ENCODE assay signal across 8 mouse cellular contexts in the genomic region with DNA sequence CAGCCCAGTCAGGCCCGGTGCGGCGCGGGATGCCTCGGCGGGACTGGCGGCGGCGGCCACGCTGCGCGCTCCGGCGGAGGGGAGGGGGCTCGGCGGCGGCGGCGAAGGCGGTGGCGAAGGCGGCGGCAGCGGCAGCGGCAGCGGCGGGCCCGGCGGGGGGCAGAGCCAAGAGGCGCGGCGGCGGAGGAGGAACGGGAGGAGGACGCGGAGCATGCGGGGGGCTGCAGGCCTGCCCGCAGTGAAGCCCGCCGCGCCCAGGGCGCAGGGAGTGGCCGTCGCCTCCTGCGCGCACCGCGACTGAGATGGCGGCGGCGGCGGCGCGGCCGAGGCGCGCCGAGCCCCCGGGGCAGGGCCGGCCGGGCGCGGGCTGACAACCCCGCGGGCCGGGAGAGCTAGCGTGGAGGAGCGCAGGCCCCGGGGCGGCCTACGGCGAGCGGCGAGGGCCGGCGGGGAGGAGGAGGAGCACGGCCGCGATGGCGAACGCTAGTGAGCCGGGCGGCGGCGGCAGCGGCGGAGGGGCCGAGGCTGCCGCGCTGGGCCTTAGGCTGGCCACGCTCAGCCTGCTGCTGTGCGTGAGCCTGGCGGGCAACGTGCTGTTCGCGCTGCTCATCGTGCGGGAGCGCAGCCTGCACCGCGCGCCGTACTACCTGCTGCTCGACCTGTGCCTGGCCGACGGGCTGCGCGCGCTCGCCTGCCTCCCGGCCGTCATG. TPM values are rescaled to one million over a fixed set of nuclear protein-coding genes. Genes with fewer than 3 reads are reported as not detected.
DNase-seq lines count a peak whose midpoint lies in the region; ATAC-seq and TF ChIP-seq lines count a peak whose summit lies in the region.

A gene (plus strand): TSS at position 474 of the 710 bp plus-strand sequence.

- peak; percentile 77 for ATAC-seq in lung, embryonic 16.5 days (ENCODE audit: low read depth)
- peak; percentile 85 for ATAC-seq in forebrain, postnatal 0 days
- ATAC-seq in intestine, embryonic 14.5 days (replicated peaks; ENCODE audit: low FRiP score, low TSS enrichment, low read depth), result peak; percentile 76
- no peak for ATAC-seq in liver, embryonic 12.5 days
- ATAC-seq in monocyte, adult 5-6 weeks (replicated peaks; ENCODE audit: insufficient number of reproducible peaks, low FRiP score, low TSS enrichment, poor library complexity, severe bottlenecking), result no peak

- peak within 1 kb of the TSS; percentile 86 for H3K9ac ChIP-seq in lung, embryonic 16.5 days (ENCODE audit: low read length)
- peak within 1 kb of the TSS; percentile 91 for H3K9ac ChIP-seq in forebrain, postnatal 0 days
- H3K9ac ChIP-seq in intestine, embryonic 14.5 days (ENCODE audit: low read length), result peak within 1 kb of the TSS; percentile 71
- no peak within 1 kb of the TSS for H3K9ac ChIP-seq in liver, embryonic 12.5 days

- H3K4me1 ChIP-seq in lung, embryonic 16.5 days (replicated peaks; ENCODE audit: control insufficient read depth, insufficient read depth, low read length), result peaks cover 9% of the 10 kb centered on the region
- no peaks in the 10 kb centered on the region; the same call in 1 of the 2 replicates for H3K4me1 ChIP-seq in cerebellum, adult 2 months (ENCODE audit: control insufficient read depth, insufficient read depth, low read length)
- peaks cover 8% of the 10 kb centered on the region for H3K4me1 ChIP-seq in forebrain, postnatal 0 days (ENCODE audit: insufficient read depth)
- H3K4me1 ChIP-seq in intestine, embryonic 14.5 days (replicated peaks; ENCODE audit: control insufficient read depth, insufficient read depth, low read length), result peaks cover 8% of the 10 kb centered on the region; the same call in 1 of the 2 replicates
- 0 out of 2 replicates have a peak, but pooled peaks cover 3% of the 10 kb centered on the region for H3K4me1 ChIP-seq in liver, embryonic 12.5 days

- 0 out of 2 replicates have a peak within 1 kb of the TSS, but pooled peaks have one; percentile 7 for H3K27ac ChIP-seq in lung, embryonic 16.5 days (ENCODE audit: low read length)
- H3K27ac ChIP-seq in cerebellum, adult 2 months (ENCODE audit: insufficient read depth, low read length), result peak within 1 kb of the TSS; percentile 65
- H3K27ac ChIP-seq in forebrain, postnatal 0 days (ENCODE audit: low read depth, low read length), result peak within 1 kb of the TSS; percentile 96
- H3K27ac ChIP-seq in intestine, embryonic 14.5 days (ENCODE audit: low read depth), result no peak within 1 kb of the TSS
- H3K27ac ChIP-seq in liver, embryonic 12.5 days, result no peak within 1 kb of the TSS

- no peaks in the 10 kb centered on the region for H3K36me3 ChIP-seq in lung, embryonic 16.5 days (ENCODE audit: control insufficient read depth, insufficient read depth, low read length)
- no peaks in the 10 kb centered on the region for H3K36me3 ChIP-seq in forebrain, postnatal 0 days (ENCODE audit: insufficient read depth)
- H3K36me3 ChIP-seq in intestine, embryonic 14.5 days (ENCODE audit: control insufficient read depth, insufficient read depth, low read length), result no peaks in the 10 kb centered on the region
- no peaks in the 10 kb centered on the region for H3K36me3 ChIP-seq in liver, embryonic 12.5 days

- peak within 1 kb of the TSS; percentile 77 for H3K4me3 ChIP-seq in lung, embryonic 16.5 days (ENCODE audit: low read length)
- H3K4me3 ChIP-seq in cerebellum, adult 2 months (replicated peaks; ENCODE audit: insufficient read depth, low read depth, low read length), result peak within 1 kb of the TSS; percentile 60
- H3K4me3 ChIP-seq in forebrain, postnatal 0 days (ENCODE audit: low read depth, low read length), result peak within 1 kb of the TSS; percentile 73
- peak within 1 kb of the TSS; percentile 68 for H3K4me3 ChIP-seq in intestine, embryonic 14.5 days (ENCODE audit: low read depth, low read length)
- H3K4me3 ChIP-seq in liver, embryonic 12.5 days, result peak within 1 kb of the TSS; percentile 55

- peak within 1 kb of the TSS; percentile 97 for H3K4me2 ChIP-seq in lung, embryonic 16.5 days (ENCODE audit: low read depth, low read length)
- peak within 1 kb of the TSS; percentile 94 for H3K4me2 ChIP-seq in forebrain, postnatal 0 days (ENCODE audit: low read depth)
- H3K4me2 ChIP-seq in intestine, embryonic 14.5 days (ENCODE audit: low read length), result peak within 1 kb of the TSS; percentile 81
- peak within 1 kb of the TSS; percentile 70 for H3K4me2 ChIP-seq in liver, embryonic 12.5 days

- H3K9me3 ChIP-seq in lung, embryonic 16.5 days (ENCODE audit: control insufficient read depth, low read length), result no peaks in the 10 kb centered on the region
- no peaks in the 10 kb centered on the region for H3K9me3 ChIP-seq in forebrain, postnatal 0 days (ENCODE audit: low read length)
- H3K9me3 ChIP-seq in intestine, embryonic 14.5 days (ENCODE audit: control insufficient read depth, low read length), result no peaks in the 10 kb centered on the region
- no peaks in the 10 kb centered on the region for H3K9me3 ChIP-seq in liver, embryonic 12.5 days (replicated peaks)

- TF ChIP-seq POLR2A in cerebellum, adult 2 months (IDR thresholded peaks at IDR 0.05; ENCODE audit: borderline replicate concordance, insufficient read depth, low read length), result 0 out of 2 replicates have a peak, but pooled peaks have one; percentile 28

- DNase-seq in lung, postnatal 25 days (ENCODE audit: low spot score), result no peak
- peak; percentile 47 to 74 for DNase-seq in cerebellum, adult 2 months
- DNase-seq in forebrain, postnatal 0 days, result peak; percentile 67
- DNase-seq in intestine, embryonic 14.5 days (ENCODE audit: low spot score), result peak; percentile 79
- DNase-seq in ovary, postnatal 36 days (ENCODE audit: low spot score), result peak; percentile 40

- peaks cover 7% of the 10 kb centered on the region; the same call in 1 of the 2 replicates for H3K27me3 ChIP-seq in lung, embryonic 16.5 days (ENCODE audit: control insufficient read depth, insufficient read depth, low read depth, low read length)
- H3K27me3 ChIP-seq in cerebellum, adult 2 months (ENCODE audit: control insufficient read depth, insufficient read depth, low read length), result no peaks in the 10 kb centered on the region
- H3K27me3 ChIP-seq in forebrain, postnatal 0 days (ENCODE audit: insufficient read depth, low read length), result no peaks in the 10 kb centered on the region
- H3K27me3 ChIP-seq in intestine, embryonic 14.5 days (replicated peaks; ENCODE audit: control insufficient read depth, insufficient read depth, low read length), result peaks cover 52% of the 10 kb centered on the region
- peaks cover 90% of the 10 kb centered on the region for H3K27me3 ChIP-seq in liver, embryonic 12.5 days (replicated peaks)

- under 1% methylated on average over 66 of the region's 112 CpGs for WGBS in lung, embryonic 16.5 days
- 2% methylated on average over 94 of the region's 112 CpGs for WGBS in cerebellum, adult 2 months
- under 1% methylated on average over 83 of the region's 112 CpGs for WGBS in forebrain, postnatal 0 days
- WGBS in intestine, embryonic 14.5 days, result 1% methylated on average over 75 of the region's 112 CpGs
- under 1% methylated on average over 87 of the region's 112 CpGs for whole genome bisulfite sequencing in liver, embryonic 12.5 days (ENCODE audit: insufficient replicate concordance)

- TF ChIP-seq CTCF in cerebellum, adult 2 months (IDR thresholded peaks at IDR 0.05; ENCODE audit: borderline replicate concordance, insufficient read depth, low read depth, low read length), result no peak
- no peak for TF ChIP-seq CTCF in forebrain, postnatal 0 days (IDR thresholded peaks at IDR 0.05; ENCODE audit: low read depth)

RNA-seq across cellular contexts. Expression of the gene that starts here (rescaled TPM):
- polyA plus RNA-seq in lung, embryonic 16.5 days (2015; fragmentation: Nextera tagmentation; extraction: Ambion mirVana), result 2.0 and 2.3 TPM in 2 replicates
- 10.0 and 10.4 TPM in 2 replicates for polyA plus RNA-seq in cerebellum, adult 2 months (2012; rRNA removed)
- total RNA-seq in forebrain, postnatal 0 days (2014; rRNA removed), result 123 and 127 TPM in 2 replicates
- 30.7 and 38.5 TPM in 2 replicates for polyA plus RNA-seq in forebrain, postnatal 0 days (2015; fragmentation: Nextera tagmentation; extraction: Ambion mirVana)
- polyA plus RNA-seq in intestine, embryonic 14.5 days (2014; fragmentation: Nextera tagmentation; extraction: Ambion mirVana), result 3.1 and 3.5 TPM in 2 replicates
- 0.23 and 0.39 TPM in 2 replicates for polyA plus RNA-seq in liver, embryonic 12.5 days (2016; fragmentation: Nextera tagmentation; extraction: Ambion mirVana)
- not detected in 3 replicates for total RNA-seq in monocyte, adult 5-6 weeks (2017)

Comparison
In these comparisons a context has a peak if more than half of its experiments do, and no peak if none do; other contexts are left out.
1. RNA of the gene that starts here (total RNA-seq): 123 to 127 TPM in forebrain, postnatal 0 days; not detected in monocyte, adult 5-6 weeks; every median in the first group is over 100 times any median in the second.
2. ATAC-seq: peak in lung, embryonic 16.5 days (single experiment), forebrain, postnatal 0 days (single experiment) and intestine, embryonic 14.5 days (single experiment); none in liver, embryonic 12.5 days (single experiment) and monocyte, adult 5-6 weeks (single experiment).
3. H3K27ac ChIP-seq: peak in lung, embryonic 16.5 days (single experiment), cerebellum, adult 2 months (single experiment) and forebrain, postnatal 0 days (single experiment); none in intestine, embryonic 14.5 days (single experiment) and liver, embryonic 12.5 days (single experiment).
4. Peak in every context shown above with its lines, with median percentiles within 50 percentile points of each other: H3K4me2 ChIP-seq and H3K4me3 ChIP-seq.